Mouse (Mus musculus) embryonic fibroblast, embryonic 13.5 days (primary cell): Measurements from ENCODE around the gene Nfkbiz. TPM values are rescaled to one million over a fixed set of nuclear protein-coding genes. Genes with fewer than 3 reads are reported as not detected.

ENCODE experiments used
- H3K27ac ChIP-seq: 2 replicates; pipeline ENCODE4 v1.5.1; 2012; ENCODE audit warnings: low read length, control low read depth, inconsistent platforms; ENCODE audit not compliant: insufficient read depth
- H3K4me1 ChIP-seq: 2 replicates; pipeline ENCODE4 v1.6.1; 2011; ENCODE audit warnings: low read length; ENCODE audit not compliant: control insufficient read depth, insufficient read depth
- H3K4me3 ChIP-seq: 2 replicates; pipeline ENCODE4 v1.5.1; 2011; ENCODE audit warnings: mild to moderate bottlenecking, control low read depth, low read length; ENCODE audit not compliant: insufficient read depth
- CTCF ChIP-seq: IDR thresholded peaks from 2 replicates; pipeline ENCODE4 v1.5.1; 2011; ENCODE audit warnings: mild to moderate bottlenecking, control low read depth, low read length, moderate library complexity, borderline replicate concordance; ENCODE audit not compliant: insufficient read depth
- POLR2A ChIP-seq: IDR thresholded peaks from 2 replicates; pipeline ENCODE4 v1.6.1; 2011; ENCODE audit warnings: low read depth, mild to moderate bottlenecking, control low read depth, low read length, moderate library complexity
- polyA plus RNA-seq: library from polyadenylated mRNA; stranded (reverse); fragments of >200 nt; gene quantifications from 2 replicates; pipeline ENCODE4 v1.2.4, GENCODE M21; 2011; ENCODE audit warnings: low read depth; ENCODE audit not compliant: missing spikeins, insufficient read length

Gene Nfkbiz
- polyA plus RNA-seq, 1 experiment = 13.7 TPM

- Histone ChIP-seq H3K4me3 (peak overlapping the region; percentile 99), H3K4me1 (peaks cover 15% of the 10 kb centered on the region), H3K27ac (peak overlapping the region; percentile 80)
- TF ChIP-seq POLR2A = peak; percentile 25
- TF ChIP-seq CTCF = no peak
These were observed 18.4 kb downstream of the Nfkbiz start for GRCm38 (mm10) chr16:55820161-55820915.

- Histone ChIP-seq H3K27ac (peak overlapping the region; percentile 80), H3K4me3 (peak overlapping the region; percentile 99), H3K4me1 (peaks cover 14% of the 10 kb centered on the region)
- TF ChIP-seq CTCF (no peak), POLR2A (no peak)
These were observed 19.4 kb downstream of the Nfkbiz start for GRCm38 (mm10) chr16:55819186-55819861.

DNA sequence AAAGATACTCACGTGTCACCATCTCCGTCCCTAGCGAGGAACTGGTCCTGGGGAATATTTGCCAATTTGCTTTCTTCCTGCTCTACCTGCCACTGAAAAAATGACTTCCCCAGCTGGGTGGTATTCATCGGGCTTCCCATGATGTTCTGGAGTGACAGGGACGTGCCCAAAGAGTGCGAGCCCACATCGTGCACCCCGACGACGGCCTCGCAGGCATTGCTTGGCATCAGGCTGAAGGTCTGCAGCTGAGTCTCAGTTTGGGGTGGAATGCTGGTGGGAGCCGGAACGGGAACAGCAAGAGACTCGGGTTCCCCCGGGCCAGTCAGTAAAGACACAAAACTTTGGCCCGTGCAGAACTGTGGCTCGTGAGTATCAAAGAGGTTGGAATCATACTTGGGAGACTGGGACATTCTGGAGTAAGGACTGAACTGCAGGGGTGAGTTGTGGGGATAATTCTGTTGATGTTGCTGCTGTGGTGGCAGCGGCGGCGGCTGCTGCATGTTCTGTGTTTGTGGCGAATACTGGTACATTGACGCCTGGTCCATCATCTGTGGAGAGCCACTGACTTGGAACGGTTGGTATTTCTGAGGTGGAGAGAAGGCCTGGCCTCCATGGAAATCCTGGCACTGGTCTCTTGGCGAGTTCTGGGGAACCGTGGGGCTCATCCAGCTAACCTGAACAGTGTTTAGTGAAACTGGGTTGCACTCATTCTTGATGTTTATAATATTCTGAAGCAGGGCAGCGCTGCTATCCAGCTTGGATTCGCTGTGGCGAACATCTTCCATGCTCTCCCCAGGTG is 20.8 kb downstream of the Nfkbiz start:
- H3K4me1 ChIP-seq = 0 out of 2 replicates have a peak, but pooled peaks cover under 1% of the 10 kb centered on the region
- no peak overlapping the region for H3K27ac ChIP-seq
- peak overlapping the region; percentile 99 for H3K4me3 ChIP-seq
- TF ChIP-seq POLR2A (no peak), CTCF (no peak)

GRCm38 (mm10) chr16:55816202-55816941 is 22.3 kb downstream of the Nfkbiz start:
- H3K4me1 ChIP-seq = no peaks in the 10 kb centered on the region
- H3K4me3 ChIP-seq = no peak overlapping the region
- TF ChIP-seq CTCF (no peak), POLR2A (no peak)
- no peak overlapping the region for H3K27ac ChIP-seq

DNA sequence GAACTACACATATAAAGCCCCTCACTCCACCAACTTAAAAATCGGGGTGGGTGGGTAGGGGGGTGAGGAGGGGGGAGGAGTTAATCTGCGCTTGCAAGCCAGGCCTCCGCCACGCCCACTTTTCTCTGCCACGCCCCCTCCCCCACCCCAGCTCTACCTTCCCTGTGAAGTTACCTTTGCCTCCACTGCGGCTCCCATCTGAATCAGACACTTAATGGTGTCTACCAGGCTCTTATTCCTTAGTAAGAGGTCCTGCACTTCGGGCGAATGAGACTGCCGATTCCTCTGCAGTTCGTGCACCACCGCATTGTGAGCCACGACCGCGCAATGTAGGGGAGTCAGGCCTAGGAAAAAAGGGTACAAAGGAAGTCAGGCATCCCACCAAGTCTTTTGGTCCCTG is 23.2 kb downstream of the Nfkbiz start:
- H3K4me3 ChIP-seq = no peak overlapping the region
- no peak for TF ChIP-seq POLR2A
- no peak for TF ChIP-seq CTCF
- no peaks in the 10 kb centered on the region for H3K4me1 ChIP-seq
- no peak overlapping the region; the same call in 1 of the 2 replicates for H3K27ac ChIP-seq

- no peak overlapping the region for H3K27ac ChIP-seq
- no peak overlapping the region for H3K4me3 ChIP-seq
- TF ChIP-seq CTCF (no peak), POLR2A (no peak)
- no peaks in the 10 kb centered on the region for H3K4me1 ChIP-seq
These were observed 24.0 kb downstream of the Nfkbiz start for GRCm38 (mm10) chr16:55814686-55815085.

DNA sequence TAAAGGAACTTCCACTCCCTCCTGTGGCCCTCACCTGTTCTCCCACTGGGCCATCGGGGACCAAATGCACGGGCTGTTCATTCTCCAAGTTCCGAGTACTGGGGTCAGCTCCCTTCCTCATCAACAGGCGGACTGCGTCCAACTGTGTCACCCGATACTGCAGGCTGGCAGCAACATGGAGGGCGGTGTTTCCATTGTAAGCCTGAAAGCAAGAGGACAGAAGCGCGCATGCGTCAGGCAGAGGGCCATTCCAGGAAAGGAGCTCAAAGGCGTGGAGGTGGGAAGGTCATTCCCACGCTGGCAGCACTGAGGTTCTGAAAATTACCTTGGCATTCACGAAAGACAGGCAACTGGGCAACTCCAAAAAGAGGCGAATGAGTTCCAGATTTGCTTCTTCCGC is 24.8 kb downstream of the Nfkbiz start:
- H3K4me3 ChIP-seq = no peak overlapping the region
- no peak for TF ChIP-seq CTCF
- no peak for TF ChIP-seq POLR2A
- no peaks in the 10 kb centered on the region for H3K4me1 ChIP-seq
- H3K27ac ChIP-seq = no peak overlapping the region

GRCm38 (mm10) chr16:55811792-55812191 is 26.9 kb downstream of the Nfkbiz start:
- Histone ChIP-seq H3K27ac (no peak overlapping the region), H3K4me1 (no peaks in the 10 kb centered on the region; the same call in 1 of the 2 replicates), H3K4me3 (no peak overlapping the region)
- TF ChIP-seq CTCF (no peak), POLR2A (no peak)
